Mouse (Mus musculus): ENCODE results near the gene Ranbp17. TPM values are rescaled to one million over a fixed set of nuclear protein-coding genes. Genes with fewer than 3 reads are reported as not detected.

Ranbp17 gene
- polyA plus RNA-seq, 1 experiment from 2014 or later: 5.1 TPM

- Histone ChIP-seq H3K27ac (no peak overlapping the region), H3K4me3 (no peak overlapping the region), H3K4me2 (no peak overlapping the region), H3K27me3 (no peaks in the 10 kb centered on the region), H3K9me3 (no peaks in the 10 kb centered on the region), H3K4me1 (no peaks in the 10 kb centered on the region), H3K9ac (no peak overlapping the region), H3K36me3 (no peaks in the 10 kb centered on the region)
- ATAC-seq (ENCODE audit: borderline replicate concordance, extremely low read depth, low FRiP score, low TSS enrichment): no peak
- 52% methylated on average over 8 of the region's 8 CpGs for WGBS
Measured at GRCm38 (mm10) chr11:33300859-33301258, 212.7 kb downstream of the Ranbp17 start.

GRCm38 (mm10) chr11:33299371-33299770, 214.2 kb downstream of the Ranbp17 start:
- no peak overlapping the region for H3K4me2 ChIP-seq
- no peak overlapping the region for H3K9ac ChIP-seq
- no peak for ATAC-seq (ENCODE audit: borderline replicate concordance, extremely low read depth, low FRiP score, low TSS enrichment)
- 61% methylated on average over 11 of the region's 11 CpGs for WGBS
- no peaks in the 10 kb centered on the region for H3K27me3 ChIP-seq
- no peaks in the 10 kb centered on the region for H3K9me3 ChIP-seq
- H3K4me1 ChIP-seq: no peaks in the 10 kb centered on the region
- H3K36me3 ChIP-seq: no peaks in the 10 kb centered on the region
- no peak overlapping the region for H3K27ac ChIP-seq
- no peak overlapping the region for H3K4me3 ChIP-seq

GRCm38 (mm10) chr11:33297121-33297520, 216.4 kb downstream of the Ranbp17 start:
- Histone ChIP-seq H3K4me1 (no peaks in the 10 kb centered on the region), H3K9me3 (no peaks in the 10 kb centered on the region), H3K9ac (no peak overlapping the region), H3K36me3 (no peaks in the 10 kb centered on the region), H3K27ac (no peak overlapping the region), H3K4me3 (no peak overlapping the region), H3K4me2 (no peak overlapping the region), H3K27me3 (no peaks in the 10 kb centered on the region)
- ATAC-seq (ENCODE audit: borderline replicate concordance, extremely low read depth, low FRiP score, low TSS enrichment): no peak
- WGBS: 76% methylated on average over 8 of the region's 8 CpGs

GRCm38 (mm10) chr11:33295422-33295821, 218.1 kb downstream of the Ranbp17 start:
- no peak overlapping the region for H3K4me3 ChIP-seq
- no peak for ATAC-seq (ENCODE audit: borderline replicate concordance, extremely low read depth, low FRiP score, low TSS enrichment)
- no peaks in the 10 kb centered on the region for H3K4me1 ChIP-seq
- H3K27ac ChIP-seq: no peak overlapping the region
- no peak overlapping the region for H3K9ac ChIP-seq
- H3K4me2 ChIP-seq: no peak overlapping the region
- no peaks in the 10 kb centered on the region for H3K36me3 ChIP-seq
- H3K9me3 ChIP-seq: no peaks in the 10 kb centered on the region
- H3K27me3 ChIP-seq: no peaks in the 10 kb centered on the region
- WGBS: 28% methylated on average over 3 of the region's 3 CpGs

- Histone ChIP-seq H3K9me3 (no peaks in the 10 kb centered on the region), H3K27me3 (no peaks in the 10 kb centered on the region), H3K9ac (no peak overlapping the region), H3K27ac (no peak overlapping the region), H3K4me2 (no peak overlapping the region), H3K4me3 (no peak overlapping the region), H3K4me1 (no peaks in the 10 kb centered on the region), H3K36me3 (no peaks in the 10 kb centered on the region)
- ATAC-seq (ENCODE audit: borderline replicate concordance, extremely low read depth, low FRiP score, low TSS enrichment): no peak
- 40% methylated on average over 6 of the region's 6 CpGs for WGBS
Measured at GRCm38 (mm10) chr11:33294063-33294462, 219.5 kb downstream of the Ranbp17 start.

- Histone ChIP-seq H3K9ac (no peak overlapping the region), H3K27me3 (no peaks in the 10 kb centered on the region), H3K9me3 (no peaks in the 10 kb centered on the region), H3K4me3 (no peak overlapping the region), H3K4me1 (no peaks in the 10 kb centered on the region), H3K4me2 (no peak overlapping the region), H3K36me3 (no peaks in the 10 kb centered on the region), H3K27ac (no peak overlapping the region)
- 68% methylated on average over 2 of the region's 2 CpGs for WGBS
- ATAC-seq (ENCODE audit: borderline replicate concordance, extremely low read depth, low FRiP score, low TSS enrichment): no peak
Measured at GRCm38 (mm10) chr11:33278571-33278970, 235.0 kb downstream of the Ranbp17 start.

- Histone ChIP-seq H3K4me2 (no peak within 1 kb of the TSS), H3K27me3 (no peaks in the 10 kb centered on the region), H3K4me3 (no peak within 1 kb of the TSS), H3K27ac (no peak within 1 kb of the TSS), H3K4me1 (no peaks in the 10 kb centered on the region), H3K9ac (no peak within 1 kb of the TSS), H3K36me3 (no peaks in the 10 kb centered on the region), H3K9me3 (no peaks in the 10 kb centered on the region)
- no peak for ATAC-seq (ENCODE audit: borderline replicate concordance, extremely low read depth, low FRiP score, low TSS enrichment)
- 94% methylated on average over 3 of the region's 3 CpGs for WGBS
Measured at GRCm38 (mm10) chr11:33276637-33277036, 236.9 kb downstream of the Ranbp17 start, which contains the start of gene Gm12117. Gene Gm12117 (minus strand): TSS chr11:33276737.

GRCm38 (mm10) chr11:33274816-33275215, 238.7 kb downstream of the Ranbp17 start:
- Histone ChIP-seq H3K4me2 (no peak overlapping the region), H3K9me3 (no peaks in the 10 kb centered on the region), H3K4me1 (no peaks in the 10 kb centered on the region), H3K27ac (no peak overlapping the region), H3K9ac (no peak overlapping the region), H3K36me3 (no peaks in the 10 kb centered on the region), H3K27me3 (no peaks in the 10 kb centered on the region), H3K4me3 (no peak overlapping the region)
- no peak for ATAC-seq (ENCODE audit: borderline replicate concordance, extremely low read depth, low FRiP score, low TSS enrichment)
- 63% methylated on average over 3 of the region's 3 CpGs for WGBS

GRCm38 (mm10) chr11:33274294-33274693, 239.3 kb downstream of the Ranbp17 start:
- H3K9ac ChIP-seq: no peak overlapping the region
- ATAC-seq (ENCODE audit: borderline replicate concordance, extremely low read depth, low FRiP score, low TSS enrichment): no peak
- no peaks in the 10 kb centered on the region for H3K27me3 ChIP-seq
- no peaks in the 10 kb centered on the region for H3K4me1 ChIP-seq
- no peaks in the 10 kb centered on the region for H3K9me3 ChIP-seq
- no peak overlapping the region for H3K4me3 ChIP-seq
- no peaks in the 10 kb centered on the region for H3K36me3 ChIP-seq
- no peak overlapping the region for H3K4me2 ChIP-seq
- 94% methylated on average over 1 of the region's 1 CpGs for WGBS
- no peak overlapping the region for H3K27ac ChIP-seq

- Histone ChIP-seq H3K4me2 (no peak overlapping the region), H3K4me1 (no peaks in the 10 kb centered on the region), H3K27ac (no peak overlapping the region), H3K27me3 (no peaks in the 10 kb centered on the region), H3K9ac (no peak overlapping the region), H3K9me3 (no peaks in the 10 kb centered on the region), H3K36me3 (no peaks in the 10 kb centered on the region), H3K4me3 (no peak overlapping the region)
- WGBS: 69% methylated on average over 3 of the region's 3 CpGs
- no peak for ATAC-seq (ENCODE audit: borderline replicate concordance, extremely low read depth, low FRiP score, low TSS enrichment)
Measured at GRCm38 (mm10) chr11:33240295-33240694, 273.3 kb downstream of the Ranbp17 start.

GRCm38 (mm10) chr11:33234134-33234533, 279.4 kb downstream of the Ranbp17 start:
- H3K4me3 ChIP-seq: no peak overlapping the region
- H3K4me1 ChIP-seq: no peaks in the 10 kb centered on the region
- H3K4me2 ChIP-seq: no peak overlapping the region
- H3K27ac ChIP-seq: no peak overlapping the region
- no peak overlapping the region for H3K9ac ChIP-seq
- no peak for ATAC-seq (ENCODE audit: borderline replicate concordance, extremely low read depth, low FRiP score, low TSS enrichment)
- H3K27me3 ChIP-seq: no peaks in the 10 kb centered on the region
- no peaks in the 10 kb centered on the region for H3K36me3 ChIP-seq
- 48% methylated on average over 3 of the region's 3 CpGs for WGBS
- H3K9me3 ChIP-seq: no peaks in the 10 kb centered on the region

- Histone ChIP-seq H3K4me2 (no peak overlapping the region), H3K27ac (no peak overlapping the region), H3K4me3 (no peak overlapping the region), H3K9me3 (no peaks in the 10 kb centered on the region), H3K9ac (no peak overlapping the region), H3K36me3 (no peaks in the 10 kb centered on the region), H3K27me3 (no peaks in the 10 kb centered on the region), H3K4me1 (no peaks in the 10 kb centered on the region)
- no peak for ATAC-seq (ENCODE audit: borderline replicate concordance, extremely low read depth, low FRiP score, low TSS enrichment)
- WGBS: 62% methylated on average over 5 of the region's 5 CpGs
Measured at GRCm38 (mm10) chr11:33232056-33232455, 281.5 kb downstream of the Ranbp17 start.

- no peak for ATAC-seq (ENCODE audit: borderline replicate concordance, extremely low read depth, low FRiP score, low TSS enrichment)
- no peak overlapping the region for H3K4me2 ChIP-seq
- H3K9ac ChIP-seq: no peak overlapping the region
- H3K4me1 ChIP-seq: no peaks in the 10 kb centered on the region
- H3K9me3 ChIP-seq: no peaks in the 10 kb centered on the region
- no peaks in the 10 kb centered on the region for H3K27me3 ChIP-seq
- H3K27ac ChIP-seq: no peak overlapping the region
- no peak overlapping the region for H3K4me3 ChIP-seq
- no peaks in the 10 kb centered on the region for H3K36me3 ChIP-seq
- 87% methylated on average over 2 of the region's 2 CpGs for WGBS
Measured at GRCm38 (mm10) chr11:33228186-33228585, 285.4 kb downstream of the Ranbp17 start.
